Mouse (Mus musculus) liver, adult (tissue): Measurements from ENCODE around the gene U90926.

Experiments
- GATA4 ChIP-seq: IDR thresholded peaks from 2 replicates; pipeline ENCODE4 v1.6.1; 2014; ENCODE audit warnings: mild to moderate bottlenecking, low read length; ENCODE audit not compliant: insufficient replicate concordance

U90926 gene

DNA sequence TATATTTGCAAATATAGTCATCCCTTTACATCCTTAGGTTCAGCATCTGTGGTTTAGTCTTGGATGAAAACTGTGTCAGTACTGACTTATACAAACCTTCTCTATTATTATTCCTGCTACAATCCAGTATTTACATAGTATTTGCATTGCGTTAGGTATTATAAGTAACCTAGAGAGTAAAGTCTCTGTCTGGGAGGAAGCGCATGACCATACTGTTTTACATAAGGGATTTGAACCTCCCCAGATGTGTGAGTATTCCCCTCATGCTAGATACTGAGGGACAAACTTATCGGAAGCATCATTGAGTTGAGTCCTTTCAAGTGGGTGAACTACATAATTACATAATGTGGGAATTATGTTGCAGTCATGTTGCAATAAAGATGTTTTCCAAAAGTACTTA, 14.3 kb upstream of the U90926 start:
- TF ChIP-seq GATA4: no peak

DNA sequence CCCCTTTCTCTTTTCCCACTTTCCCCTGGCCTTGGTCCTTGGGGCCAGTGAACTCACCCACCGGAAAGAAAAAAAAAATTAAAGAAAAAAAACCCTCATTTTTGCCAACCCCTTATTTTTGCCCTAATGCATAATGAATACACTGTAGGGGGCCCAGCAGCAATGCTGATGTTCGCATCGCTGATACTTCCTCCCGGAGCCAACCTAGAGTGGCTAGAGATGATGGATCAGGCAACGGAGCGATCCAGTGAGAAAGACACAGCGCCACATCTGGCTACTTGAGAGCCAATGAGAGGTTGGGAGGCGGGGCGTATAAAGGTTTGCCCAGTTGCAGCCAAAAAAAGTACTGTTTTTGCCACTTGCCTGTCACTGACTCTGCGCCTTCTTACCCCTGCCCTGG, 13.6 kb upstream of the U90926 start:
- no peak for TF ChIP-seq GATA4

DNA sequence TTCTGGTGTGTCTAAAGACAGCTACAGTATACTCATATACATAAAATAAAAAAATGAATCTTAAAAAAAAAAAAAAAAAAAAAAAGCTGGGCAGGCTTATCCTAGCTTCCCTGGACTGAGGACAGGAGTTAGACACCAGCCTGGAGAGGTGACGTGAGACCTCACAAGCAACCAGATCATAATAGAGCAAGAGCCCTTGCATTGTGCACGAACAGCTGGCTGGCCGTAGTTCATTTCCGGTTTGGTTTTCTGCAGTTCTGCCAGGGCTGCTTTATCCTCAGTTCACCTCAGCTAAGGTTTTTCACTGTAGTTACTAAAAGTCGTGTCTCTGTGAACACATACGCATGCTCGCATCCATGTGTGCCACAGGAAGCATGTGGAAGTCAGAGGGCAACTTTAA, 12.6 kb upstream of the U90926 start:
- TF ChIP-seq GATA4: no peak

DNA sequence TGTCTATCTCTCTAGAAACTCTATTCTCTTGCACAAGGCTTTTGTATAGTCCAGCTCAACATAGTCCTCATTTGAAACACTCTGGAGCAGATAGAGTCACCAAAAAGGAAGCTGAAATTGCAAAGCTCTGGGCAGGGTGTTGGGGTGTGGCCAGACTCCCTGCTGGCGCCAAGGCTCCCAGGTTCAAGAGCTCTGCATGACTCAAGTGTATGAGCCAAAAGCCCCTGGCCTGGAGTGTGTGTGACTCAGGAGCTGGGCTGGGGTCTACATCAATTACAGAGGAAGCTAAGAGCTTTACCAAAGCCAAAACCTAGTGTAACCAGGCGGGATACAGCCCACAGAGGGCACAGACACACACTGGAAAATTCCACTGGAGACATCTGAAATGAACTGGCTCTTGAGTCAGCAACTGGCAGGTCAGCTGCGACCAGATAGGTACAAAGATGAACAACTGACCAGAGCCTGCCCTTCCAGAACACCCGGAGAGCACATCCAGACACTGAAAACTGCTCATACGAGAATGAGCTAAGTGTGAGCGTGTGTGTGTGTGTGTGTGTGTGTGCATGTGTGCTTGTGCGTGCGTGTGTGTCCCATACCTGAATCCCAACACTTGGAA, 5.2 kb upstream of the U90926 start:
- TF ChIP-seq GATA4: no peak

DNA sequence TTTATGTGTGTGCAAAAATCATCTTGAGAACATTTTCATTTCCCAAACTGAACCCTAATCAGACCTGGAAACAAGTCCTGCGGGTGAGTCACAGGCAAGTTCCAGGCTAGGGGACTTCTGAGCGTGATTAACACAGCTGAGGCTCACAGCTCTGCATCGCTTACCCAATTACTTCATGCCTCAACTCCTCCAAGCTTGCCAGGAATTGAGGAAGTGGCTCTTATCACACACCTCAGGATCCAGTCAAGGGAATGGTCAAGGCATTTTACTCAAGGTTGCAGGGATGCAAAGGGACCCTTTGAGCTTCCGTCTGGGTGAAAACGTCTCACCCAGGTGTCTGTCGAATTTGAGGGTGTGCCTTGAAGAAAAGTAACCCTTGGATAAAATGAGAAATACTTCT, 4.6 kb upstream of the U90926 start:
- TF ChIP-seq GATA4: no peak

DNA sequence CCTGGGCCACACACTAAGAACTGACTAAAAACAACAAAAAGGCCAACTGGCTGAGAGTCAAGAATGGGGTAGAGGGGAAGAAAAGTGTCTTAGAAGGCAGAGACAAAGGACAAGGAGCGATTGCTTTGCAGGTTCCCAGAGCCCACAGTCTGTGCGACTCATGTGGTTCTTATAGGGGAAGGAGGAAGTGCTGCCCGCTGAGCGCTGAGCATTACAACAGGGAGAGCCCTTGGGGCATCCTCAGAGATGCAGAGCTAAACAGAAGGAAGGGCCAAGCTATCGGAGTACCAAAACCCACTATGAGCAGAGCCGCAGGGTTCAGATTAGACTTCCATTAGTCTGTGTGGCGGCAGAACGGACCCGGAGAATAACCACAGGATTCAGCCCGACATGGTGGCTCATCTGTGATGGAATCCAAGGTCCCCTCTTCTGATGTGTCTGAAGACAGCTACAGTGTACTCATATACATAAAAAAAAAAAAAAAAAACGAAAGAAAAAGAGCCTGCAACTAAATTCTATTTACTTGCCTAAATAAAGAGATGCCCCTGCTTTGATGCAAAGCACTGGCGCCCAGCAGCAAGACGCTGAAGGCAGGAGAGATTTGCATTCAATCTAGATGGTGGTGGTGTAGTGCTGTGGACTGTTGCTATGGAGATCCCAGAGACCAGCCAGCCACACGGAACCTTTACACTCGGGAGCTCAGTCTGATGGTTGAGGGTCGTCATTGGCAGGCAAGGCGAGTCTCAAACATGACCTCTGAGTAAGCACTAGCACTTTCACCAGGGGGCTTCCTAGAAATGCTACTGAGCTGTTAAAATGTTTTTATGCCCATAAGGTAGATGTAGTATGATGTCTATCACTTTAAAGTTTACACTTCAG, 3.9 kb upstream of the U90926 start:
- no peak for TF ChIP-seq GATA4

DNA sequence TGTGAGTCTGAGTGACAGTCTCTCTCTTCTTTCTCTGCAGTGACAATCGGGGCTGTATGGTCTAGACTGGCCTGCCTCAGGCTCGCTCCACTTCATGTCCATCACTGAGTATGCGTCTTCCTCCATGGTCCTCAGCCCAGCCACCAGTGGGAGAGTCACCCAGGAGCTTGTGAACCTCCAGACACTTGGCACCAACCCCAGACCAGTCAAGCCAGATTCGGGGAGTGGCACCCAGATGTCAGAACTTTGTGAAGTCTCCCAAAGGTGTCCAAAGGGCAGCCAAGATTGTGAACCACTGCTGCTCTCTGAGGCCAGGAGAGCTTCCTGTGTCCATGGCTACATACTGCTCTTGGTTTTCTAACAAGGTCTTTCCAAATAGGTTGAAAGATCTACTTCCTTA, 3.0 kb downstream of the U90926 start:
- no peak for TF ChIP-seq GATA4

DNA sequence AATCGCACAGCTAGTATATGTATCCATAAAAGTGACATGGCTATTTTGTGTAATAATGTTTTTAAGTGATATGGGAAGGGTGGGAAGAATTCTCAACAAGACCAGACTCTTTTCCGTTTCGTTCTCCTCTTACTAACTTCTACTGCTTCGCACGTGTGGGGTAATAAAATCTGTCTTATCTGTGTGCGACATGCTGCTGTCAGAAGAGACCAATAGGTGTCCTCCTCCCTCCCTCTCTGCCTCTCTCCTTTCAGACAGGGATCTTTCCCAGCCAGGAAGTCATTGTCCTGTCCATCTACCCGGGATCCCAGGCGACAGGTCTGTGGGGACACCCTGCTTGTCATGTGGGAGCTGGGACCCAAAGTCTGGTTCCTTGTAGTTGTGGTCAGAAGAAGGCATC, 5.0 kb downstream of the U90926 start:
- no peak for TF ChIP-seq GATA4

DNA sequence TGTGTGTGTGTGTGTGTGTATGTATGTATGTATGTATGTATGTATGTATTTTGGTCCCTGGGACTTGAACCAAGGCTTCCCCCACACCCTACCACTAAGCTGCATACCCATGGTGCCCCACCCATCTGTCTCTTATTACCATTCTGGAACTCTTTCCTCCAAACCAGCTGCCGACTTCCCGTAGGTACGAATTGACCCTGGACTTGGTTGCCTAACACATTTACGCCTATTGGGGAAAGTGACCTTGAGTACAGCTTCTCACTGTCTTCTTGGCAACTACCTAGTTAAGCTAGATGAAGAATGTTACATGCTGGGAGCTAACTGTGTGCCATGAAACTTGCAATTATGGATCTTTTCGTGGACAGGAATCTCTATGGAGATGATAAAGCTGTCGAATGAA, 9.1 kb downstream of the U90926 start:
- no peak for TF ChIP-seq GATA4

DNA sequence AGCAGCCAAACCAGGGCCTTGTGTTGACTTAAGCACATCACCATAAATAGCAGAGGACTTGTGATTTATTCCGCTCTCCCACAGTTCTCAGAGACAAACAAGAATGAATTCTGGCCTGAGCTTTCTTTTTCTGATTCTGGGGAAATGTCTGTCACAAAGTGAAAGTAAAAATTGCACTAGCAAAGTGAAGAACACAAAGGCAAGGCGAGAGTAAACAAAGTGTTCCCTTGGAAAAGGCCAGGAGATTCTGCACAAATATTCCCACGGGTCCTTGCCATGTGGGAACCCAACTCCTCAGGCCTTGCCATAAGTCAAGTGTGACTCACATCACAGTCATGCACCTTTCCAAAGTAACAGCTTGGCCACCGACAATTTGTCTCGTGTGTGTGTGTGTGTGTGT, 9.5 kb downstream of the U90926 start:
- TF ChIP-seq GATA4: no peak

DNA sequence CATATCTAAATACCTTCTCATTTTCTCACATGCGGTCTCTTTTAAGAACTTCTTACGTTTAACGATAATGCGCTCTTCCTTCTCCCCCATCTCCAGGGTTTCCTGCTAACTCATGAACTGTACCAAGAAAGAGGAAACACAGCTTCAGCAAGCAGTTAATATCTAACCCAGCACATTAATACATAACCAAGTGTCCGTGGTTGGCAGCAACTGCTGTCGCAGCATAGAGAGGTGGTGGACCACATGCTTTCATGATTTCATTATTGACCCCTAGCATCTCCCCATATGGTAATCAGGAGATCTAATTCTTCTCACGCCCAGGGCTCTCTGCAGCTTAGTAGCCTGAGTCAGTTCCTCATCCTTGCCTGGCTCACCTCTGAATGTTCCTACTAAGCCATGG, 10.0 kb downstream of the U90926 start:
- TF ChIP-seq GATA4: no peak

DNA sequence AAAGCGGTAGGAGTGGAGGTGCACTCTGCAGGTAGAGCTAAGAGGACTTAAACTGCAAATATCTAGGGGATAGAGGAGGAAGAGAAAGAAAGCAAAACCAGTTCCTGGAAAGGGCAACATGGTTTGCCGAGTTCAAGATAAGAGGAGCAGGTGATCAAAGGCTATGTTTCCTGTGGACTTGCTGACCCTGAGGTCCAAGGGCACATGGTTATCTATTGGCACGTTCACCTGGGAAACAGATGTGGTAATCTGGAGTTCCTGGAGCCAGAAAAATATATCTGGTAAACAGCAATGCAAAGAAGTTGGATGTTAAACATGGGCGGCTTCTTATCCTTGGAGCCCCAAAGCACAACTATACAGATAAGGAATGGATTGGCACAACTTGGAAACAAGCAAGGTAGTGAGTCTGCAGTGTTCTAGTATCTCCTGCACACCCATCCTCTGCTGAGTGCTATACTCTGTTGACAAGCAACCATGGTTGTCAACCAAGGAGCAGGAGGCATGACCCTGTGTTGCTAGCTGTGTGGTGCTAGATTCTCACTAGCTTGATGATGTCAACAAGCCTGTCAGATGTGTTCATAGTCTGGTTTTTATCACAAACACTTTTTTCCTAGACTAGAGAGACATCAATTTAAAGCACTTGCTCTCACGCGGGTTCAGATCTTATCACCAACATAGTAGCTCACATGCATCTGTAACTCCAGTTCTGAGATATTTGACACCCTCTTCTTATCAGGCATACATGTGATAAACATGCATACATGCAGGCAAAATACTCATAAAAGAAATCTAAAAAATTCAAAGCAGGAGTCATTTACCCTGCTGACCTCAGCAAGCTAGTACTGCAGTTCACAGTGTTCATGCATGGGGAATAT, 10.8 kb downstream of the U90926 start:
- TF ChIP-seq GATA4: peak; percentile 99

DNA sequence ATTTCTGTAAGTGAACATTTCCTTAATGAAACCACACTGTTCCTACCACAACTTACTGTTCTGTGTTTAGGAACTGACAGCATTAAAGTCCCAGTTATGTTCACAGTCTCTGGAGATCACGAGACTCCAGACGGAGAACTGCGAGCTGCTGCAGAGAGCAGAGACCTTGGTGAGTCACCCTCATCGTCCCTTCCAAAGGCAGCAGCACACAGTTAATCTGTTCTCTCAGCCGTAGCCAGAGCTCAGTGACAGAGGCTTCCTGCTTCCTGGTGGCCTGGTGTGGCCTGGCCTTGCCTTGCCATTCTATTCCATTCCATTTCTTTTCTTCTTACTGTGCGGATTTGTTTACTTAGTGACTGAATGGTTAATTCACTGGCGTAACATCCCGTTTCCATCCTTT, 16.9 kb downstream of the U90926 start:
- no peak for TF ChIP-seq GATA4

DNA sequence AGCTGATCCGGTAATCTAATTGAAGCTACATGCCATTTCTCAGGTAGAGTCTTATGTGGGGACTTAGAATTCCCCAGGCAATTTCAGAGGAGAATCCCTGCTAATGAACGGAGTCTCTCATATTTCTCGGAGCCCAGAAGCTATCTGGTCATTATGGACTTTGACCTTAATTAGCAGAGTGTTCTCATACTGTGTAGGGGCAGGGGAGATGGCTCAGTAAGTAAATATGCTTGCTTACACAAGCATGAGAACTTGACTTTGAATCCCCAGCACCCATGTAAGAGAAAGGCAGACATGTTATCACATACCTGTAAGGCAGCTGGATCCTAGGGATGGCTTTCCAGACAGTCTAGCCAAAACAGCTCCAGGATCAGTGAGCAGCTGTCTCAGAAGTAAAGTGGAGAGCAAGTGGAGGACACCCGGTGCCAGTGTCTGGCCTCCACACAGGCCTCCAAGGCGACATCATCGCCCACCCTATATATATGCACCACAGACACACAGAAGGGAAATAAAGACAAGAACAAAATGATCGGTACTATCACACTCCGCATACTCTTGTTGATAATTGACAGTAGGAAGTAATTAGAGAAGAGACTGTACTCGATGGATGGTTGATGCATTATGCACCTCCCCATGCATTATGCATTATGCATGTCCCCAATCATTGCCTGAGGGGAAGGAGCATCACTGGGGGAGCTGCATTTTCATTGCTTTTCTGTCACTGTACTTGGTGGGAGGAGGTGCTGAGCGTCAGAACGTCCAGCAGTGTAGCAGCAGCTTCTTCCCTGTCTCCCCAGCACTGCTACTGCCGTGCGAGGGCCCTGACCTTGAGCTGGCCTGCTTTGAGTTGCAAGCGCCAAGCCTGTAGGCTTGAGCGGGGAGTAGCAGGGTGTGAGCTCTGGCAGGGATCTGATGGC, 18.1 kb downstream of the U90926 start:
- TF ChIP-seq GATA4: no peak
